Mouse (Mus musculus): Measurements from ENCODE around the gene Snrpa. TPM values are rescaled to one million over a fixed set of nuclear protein-coding genes. Genes with fewer than 3 reads are reported as not detected.

Snrpa gene
- polyA plus RNA-seq, 1 experiment from 2014 or later, result 82.7 TPM

DNA sequence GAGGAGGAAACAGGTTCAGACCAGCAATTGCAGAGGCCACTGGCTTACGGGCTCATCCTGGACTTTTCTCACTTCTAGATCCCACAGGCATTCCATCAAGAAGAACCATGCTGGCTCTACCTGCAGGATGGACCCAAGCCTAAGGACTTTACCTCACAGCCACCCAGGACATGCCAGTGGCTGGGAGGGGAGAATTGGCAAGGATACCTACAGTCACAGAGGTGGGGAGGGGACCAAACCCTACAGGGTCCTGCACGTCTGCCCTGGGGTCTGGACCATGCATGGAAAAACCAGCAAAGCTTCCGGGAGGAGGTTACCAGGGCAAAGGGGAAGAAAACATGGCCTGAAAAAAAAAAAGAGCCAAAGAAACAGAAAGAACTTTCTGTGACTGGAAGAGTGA lies 25.1 kb downstream of the Snrpa start:
- Histone ChIP-seq H3K4me2 (replicated peaks; ENCODE audit: low read depth) (no peak overlapping the region), H3K9me3 (ENCODE audit: control insufficient read depth, low read length) (no peaks in the 10 kb centered on the region), H3K36me3 (ENCODE audit: control insufficient read depth, insufficient read depth, low read length) (peaks cover 10% of the 10 kb centered on the region; the same call in 1 of the 2 replicates), H3K9ac (ENCODE audit: low read length) (no peak overlapping the region), H3K4me3 (ENCODE audit: low read depth, low read length) (no peak overlapping the region), H3K27ac (replicated peaks) (no peak overlapping the region), H3K27me3 (ENCODE audit: control insufficient read depth, insufficient read depth, low read length) (no peaks in the 10 kb centered on the region), H3K4me1 (replicated peaks; ENCODE audit: control insufficient read depth, insufficient read depth) (0 out of 2 replicates have a peak, but pooled peaks cover 3% of the 10 kb centered on the region)
- ATAC-seq (ENCODE audit: low FRiP score, low TSS enrichment) (no peak), DNase-seq (ENCODE audit: low spot score) (no peak)
- no peak for TF ChIP-seq CTCF (IDR thresholded peaks at IDR 0.05; ENCODE audit: low read depth)
- no peak for TF ChIP-seq EP300 (optimal IDR thresholded peaks at IDR 0.05)
- 90% methylated on average over 3 of the region's 3 CpGs for WGBS

DNA sequence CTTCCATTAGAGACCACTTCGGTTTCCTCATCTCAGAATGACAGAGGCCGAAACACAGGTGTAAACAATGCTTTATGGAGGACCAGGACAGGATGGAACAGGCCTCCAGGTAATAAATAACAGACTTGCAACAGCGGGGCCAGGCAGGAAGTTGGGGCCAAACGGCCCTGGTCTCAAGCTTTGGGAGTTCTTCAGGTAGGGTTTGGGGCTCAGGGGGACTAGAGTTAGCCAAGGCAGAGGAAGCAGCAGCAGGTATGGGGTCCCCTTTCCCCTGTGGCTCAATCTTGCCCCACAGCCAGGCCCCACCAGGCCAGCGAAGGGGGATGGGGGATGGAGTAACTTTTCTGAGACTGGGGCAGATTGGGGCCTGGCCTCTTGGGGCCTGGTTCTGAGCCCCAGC lies 27.7 kb downstream of the Snrpa start:
- WGBS, result 81% methylated on average over 5 of the region's 5 CpGs
- DNase-seq (ENCODE audit: low spot score), result no peak
- Histone ChIP-seq H3K27ac (replicated peaks) (no peak overlapping the region), H3K9ac (ENCODE audit: low read length) (no peak overlapping the region), H3K36me3 (ENCODE audit: control insufficient read depth, insufficient read depth, low read length) (peaks cover 11% of the 10 kb centered on the region; the same call in 1 of the 2 replicates), H3K4me3 (ENCODE audit: low read depth, low read length) (no peak overlapping the region), H3K4me2 (replicated peaks; ENCODE audit: low read depth) (no peak overlapping the region), H3K4me1 (replicated peaks; ENCODE audit: control insufficient read depth, insufficient read depth) (peaks cover 3% of the 10 kb centered on the region; the same call in 1 of the 2 replicates), H3K27me3 (ENCODE audit: control insufficient read depth, insufficient read depth, low read length) (no peaks in the 10 kb centered on the region), H3K9me3 (ENCODE audit: control insufficient read depth, low read length) (no peaks in the 10 kb centered on the region)
- ATAC-seq (ENCODE audit: low FRiP score, low TSS enrichment), result no peak
- TF ChIP-seq CTCF (IDR thresholded peaks at IDR 0.05; ENCODE audit: low read depth), result no peak
- no peak for TF ChIP-seq EP300 (optimal IDR thresholded peaks at IDR 0.05)

- Histone ChIP-seq H3K4me1 (replicated peaks; ENCODE audit: control insufficient read depth, insufficient read depth) (peaks cover 3% of the 10 kb centered on the region; the same call in 1 of the 2 replicates), H3K36me3 (ENCODE audit: control insufficient read depth, insufficient read depth, low read length) (0 out of 2 replicates have a peak, but pooled peaks cover 5% of the 10 kb centered on the region), H3K4me3 (ENCODE audit: low read depth, low read length) (peak overlapping the region; percentile 84), H3K9me3 (ENCODE audit: control insufficient read depth, low read length) (no peaks in the 10 kb centered on the region), H3K27me3 (ENCODE audit: control insufficient read depth, insufficient read depth, low read length) (no peaks in the 10 kb centered on the region), H3K27ac (replicated peaks) (peak overlapping the region; percentile 99), H3K9ac (ENCODE audit: low read length) (peak overlapping the region; percentile 94), H3K4me2 (replicated peaks; ENCODE audit: low read depth) (peak overlapping the region; percentile 78)
- 68% methylated on average over 11 of the region's 11 CpGs for WGBS
- no peak for ATAC-seq (ENCODE audit: low FRiP score, low TSS enrichment)
- no peak for TF ChIP-seq CTCF (IDR thresholded peaks at IDR 0.05; ENCODE audit: low read depth)
- TF ChIP-seq EP300 (optimal IDR thresholded peaks at IDR 0.05), result no peak
- no peak for DNase-seq (ENCODE audit: low spot score)
Observed at GRCm38 (mm10) chr7:27167475-27168094, 28.5 kb downstream of the Snrpa start.

- ATAC-seq (ENCODE audit: low FRiP score, low TSS enrichment), result peak; percentile 85
- peak within 1 kb of the TSS; percentile 78 for H3K4me2 ChIP-seq (replicated peaks; ENCODE audit: low read depth)
- H3K4me1 ChIP-seq (replicated peaks; ENCODE audit: control insufficient read depth, insufficient read depth), result peaks cover 3% of the 10 kb centered on the region; the same call in 1 of the 2 replicates
- H3K27me3 ChIP-seq (ENCODE audit: control insufficient read depth, insufficient read depth, low read length), result no peaks in the 10 kb centered on the region
- 2% methylated on average over 48 of the region's 61 CpGs for WGBS
- H3K9ac ChIP-seq (ENCODE audit: low read length), result peak within 1 kb of the TSS; percentile 94
- peak within 1 kb of the TSS; percentile 99 for H3K27ac ChIP-seq (replicated peaks)
- no peak for TF ChIP-seq EP300 (optimal IDR thresholded peaks at IDR 0.05)
- no peak for TF ChIP-seq CTCF (IDR thresholded peaks at IDR 0.05; ENCODE audit: low read depth)
- 0 out of 2 replicates have a peak, but pooled peaks cover 5% of the 10 kb centered on the region for H3K36me3 ChIP-seq (ENCODE audit: control insufficient read depth, insufficient read depth, low read length)
- DNase-seq (ENCODE audit: low spot score), result peak; percentile 95
- H3K4me3 ChIP-seq (ENCODE audit: low read depth, low read length), result peak within 1 kb of the TSS; percentile 84
- no peaks in the 10 kb centered on the region for H3K9me3 ChIP-seq (ENCODE audit: control insufficient read depth, low read length)
Observed at GRCm38 (mm10) chr7:27166614-27167474, 29.2 kb downstream of the Snrpa start, which contains the start of gene Egln2. Gene Egln2 (minus strand): TSS chr7:27166802.

DNA sequence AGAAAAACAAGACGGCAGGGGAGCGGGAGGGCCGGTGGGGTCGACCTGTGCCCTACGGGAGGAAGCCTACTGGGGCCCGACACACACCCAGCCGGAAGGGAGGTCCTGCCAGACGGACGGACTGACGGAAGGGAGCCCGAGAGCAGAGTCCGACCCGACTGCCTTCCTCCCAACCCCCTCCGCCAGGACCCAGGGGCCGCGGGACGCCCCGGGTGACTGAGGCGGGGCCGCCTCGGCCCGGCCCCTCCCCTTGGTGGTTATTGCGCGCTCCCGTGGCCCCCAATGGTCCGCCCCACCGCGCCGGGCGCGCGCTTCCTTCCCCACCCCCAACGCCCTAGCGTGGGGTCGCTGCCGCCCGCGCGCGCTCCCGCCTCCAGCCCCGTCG lies 29.9 kb downstream of the Snrpa start:
- peak; percentile 80 for ATAC-seq (ENCODE audit: low FRiP score, low TSS enrichment)
- peak; percentile 90 for DNase-seq (ENCODE audit: low spot score)
- H3K4me2 ChIP-seq (replicated peaks; ENCODE audit: low read depth), result peak overlapping the region; percentile 78
- H3K9me3 ChIP-seq (ENCODE audit: control insufficient read depth, low read length), result no peaks in the 10 kb centered on the region
- WGBS, result 0% methylated on average over 15 of the region's 43 CpGs
- H3K9ac ChIP-seq (ENCODE audit: low read length), result peak overlapping the region; percentile 94
- H3K27ac ChIP-seq (replicated peaks), result peak overlapping the region; percentile 99
- 0 out of 2 replicates have a peak, but pooled peaks cover 5% of the 10 kb centered on the region for H3K36me3 ChIP-seq (ENCODE audit: control insufficient read depth, insufficient read depth, low read length)
- no peak for TF ChIP-seq EP300 (optimal IDR thresholded peaks at IDR 0.05)
- no peak for TF ChIP-seq CTCF (IDR thresholded peaks at IDR 0.05; ENCODE audit: low read depth)
- peaks cover 3% of the 10 kb centered on the region; the same call in 1 of the 2 replicates for H3K4me1 ChIP-seq (replicated peaks; ENCODE audit: control insufficient read depth, insufficient read depth)
- H3K4me3 ChIP-seq (ENCODE audit: low read depth, low read length), result peak overlapping the region; percentile 84
- H3K27me3 ChIP-seq (ENCODE audit: control insufficient read depth, insufficient read depth, low read length), result no peaks in the 10 kb centered on the region
